Mouse (Mus musculus) hindbrain, postnatal 0 days (tissue): ENCODE data around the gene Sap30bp. TPM values are rescaled to one million over a fixed set of nuclear protein-coding genes. Genes with fewer than 3 reads are reported as not detected.
A peak's percentile ranks its signal among the peaks of the same experiment; 100 is the strongest.

Source experiments
- ATAC-seq: fragments of 200-750 bp; cut with Nextera tagmentation; 2 replicates; pipeline ENCODE4 v1.8.0; 2017; ENCODE audit warnings: mild to moderate bottlenecking, moderate TSS enrichment, moderate library complexity
- DNase-seq: peaks from one replicate; pipeline ENCODE4 v3.0.0-alpha.2; 2015; ENCODE audit warnings: low spot score
- H3K27ac ChIP-seq: fragments of 300-500 bp; sonication (generic); 2 replicates; pipeline ENCODE4 v1.5.1; 2014; ENCODE audit warnings: mild to moderate bottlenecking
- H3K27me3 ChIP-seq: fragments of 300-500 bp; sonication (generic); 2 replicates; pipeline ENCODE4 v1.6.1; 2014; ENCODE audit warnings: low read length, mixed read lengths; ENCODE audit not compliant: insufficient read depth
- H3K36me3 ChIP-seq: fragments of 300-500 bp; sonication (generic); 2 replicates; pipeline ENCODE4 v1.6.1; 2014; ENCODE audit warnings: low read length, mixed read lengths; ENCODE audit not compliant: insufficient read depth
- H3K4me1 ChIP-seq: fragments of 300-500 bp; sonication (generic); 2 replicates; pipeline ENCODE4 v1.6.1; 2014; ENCODE audit warnings: antibody characterized with exemption, low read length, mixed read lengths; ENCODE audit not compliant: insufficient read depth
- H3K4me2 ChIP-seq: fragments of 300-500 bp; sonication (generic); 2 replicates; pipeline ENCODE4 v1.6.1; 2014; ENCODE audit warnings: low read depth, mild to moderate bottlenecking, low read length, moderate library complexity, mixed read lengths
- H3K4me3 ChIP-seq: fragments of 300-500 bp; sonication (generic); 2 replicates; pipeline ENCODE4 v1.5.1; 2014; ENCODE audit warnings: low read length
- H3K9ac ChIP-seq: fragments of 300-500 bp; sonication (generic); replicated peaks from 2 replicates; pipeline ENCODE4 v1.6.1; 2014; ENCODE audit warnings: mild to moderate bottlenecking, low read length, moderate library complexity, mixed read lengths
- H3K9me3 ChIP-seq: fragments of 300-500 bp; sonication (generic); 2 replicates; pipeline ENCODE4 v1.6.1; 2016; ENCODE audit warnings: low read length, mixed read lengths
- CTCF ChIP-seq: IDR thresholded peaks from 2 replicates; pipeline ENCODE4 v1.5.1; 2016; ENCODE audit warnings: antibody characterized with exemption, control low read depth, low read depth
- WGBS: fragments of 180-500 bp; shearing (Covaris S2); extraction: QIAGEN DNeasy Blood & Tissue Kit; methylation state at CpG from one replicate; pipeline ENCODE4 v1.1.7; 2014; 5-methylcytosine and 5-hydroxymethylcytosine counted together
- polyA plus RNA-seq: library from polyadenylated mRNA; unstranded; fragments of >200 nt; fragmentation: Nextera tagmentation; extraction: Ambion mirVana; gene quantifications from 2 replicates; pipeline ENCODE4 v1.2.1, GENCODE M21; 2015
- total RNA-seq: library from RNA; depleted of rRNA; stranded (reverse); fragments of >200 nt; gene quantifications from 2 replicates; pipeline ENCODE4 v1.2.3, GENCODE M21; 2014

Sap30bp gene
- total and polyA plus RNA-seq, 2 experiments from 2014 or later = 42.8 to 52.8 TPM

DNA sequence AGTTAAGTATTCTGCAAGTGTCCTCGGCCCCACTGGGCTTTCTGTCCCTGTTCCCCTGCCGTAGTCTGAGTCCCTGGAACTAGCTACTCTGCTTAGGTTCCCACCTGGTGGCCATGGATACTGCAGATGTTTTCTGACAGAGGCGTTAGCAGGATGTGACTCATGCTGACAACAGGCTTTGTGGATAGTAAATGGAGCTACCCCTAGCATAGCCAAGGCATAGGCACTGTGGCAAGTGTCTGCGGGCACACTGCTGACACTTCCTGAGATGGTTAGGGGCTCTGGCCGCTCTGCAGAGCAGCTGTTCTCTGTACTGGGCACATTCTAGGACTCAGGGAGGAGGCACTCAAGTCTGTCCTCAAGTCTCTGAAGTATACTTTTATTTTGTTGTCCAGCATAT lies 21.6 kb downstream of the Sap30bp start:
- no peaks in the 10 kb centered on the region for H3K27me3 ChIP-seq
- H3K9me3 ChIP-seq = no peaks in the 10 kb centered on the region
- peaks cover 17% of the 10 kb centered on the region; the same call in 1 of the 2 replicates for H3K36me3 ChIP-seq
- no peak for TF ChIP-seq CTCF
- ATAC-seq = no peak
- H3K27ac ChIP-seq = peak overlapping the region; percentile 59; the same call in 1 of the 2 replicates
- no peak overlapping the region for H3K4me2 ChIP-seq
- no peak for DNase-seq
- no peak overlapping the region for H3K4me3 ChIP-seq
- no peak overlapping the region for H3K9ac ChIP-seq
- 66% methylated on average over 5 of the region's 5 CpGs for WGBS
- H3K4me1 ChIP-seq = peaks cover 14% of the 10 kb centered on the region; the same call in 1 of the 2 replicates

GRCm38 (mm10) chr11:115955195-115955858 lies 22.2 kb downstream of the Sap30bp start:
- Histone ChIP-seq H3K4me3 (no peak overlapping the region), H3K36me3 (peaks cover 17% of the 10 kb centered on the region; the same call in 1 of the 2 replicates), H3K27me3 (no peaks in the 10 kb centered on the region), H3K27ac (peak overlapping the region; percentile 59), H3K9ac (no peak overlapping the region), H3K4me2 (no peak overlapping the region), H3K9me3 (no peaks in the 10 kb centered on the region), H3K4me1 (peaks cover 14% of the 10 kb centered on the region; the same call in 1 of the 2 replicates)
- WGBS = 38% methylated on average over 10 of the region's 10 CpGs
- peak; percentile 67 for DNase-seq
- ATAC-seq = peak; percentile 57
- TF ChIP-seq CTCF = peak; percentile 14; the same call in 1 of the 2 replicates

GRCm38 (mm10) chr11:115956453-115956852 lies 23.4 kb downstream of the Sap30bp start:
- H3K36me3 ChIP-seq = peaks cover 28% of the 10 kb centered on the region; the same call in 1 of the 2 replicates
- peak; percentile 81 for ATAC-seq

DNA sequence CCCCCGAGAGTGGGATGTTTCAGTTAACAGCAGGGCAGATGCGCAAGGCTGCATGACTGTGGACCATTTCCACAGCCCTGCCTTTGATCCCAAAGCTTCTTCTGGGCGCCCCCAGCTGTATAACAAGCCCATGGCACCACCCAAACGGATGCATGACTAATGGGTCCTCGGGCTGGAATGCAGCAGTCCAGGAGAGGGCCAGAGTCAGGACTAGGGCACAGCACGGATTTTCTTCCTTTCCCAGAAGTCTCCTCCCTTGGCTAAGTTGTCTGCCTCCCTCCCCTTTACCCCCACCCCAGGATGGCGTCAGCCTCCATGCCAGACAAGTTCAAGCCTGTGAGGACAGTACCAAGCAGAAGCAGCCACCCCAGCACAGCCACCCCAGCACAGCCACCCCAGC lies 24.9 kb downstream of the Sap30bp start:
- Histone ChIP-seq H3K9ac (no peak overlapping the region), H3K4me3 (no peak overlapping the region), H3K9me3 (no peaks in the 10 kb centered on the region), H3K27ac (peak overlapping the region; percentile 65; the same call in 1 of the 2 replicates), H3K27me3 (no peaks in the 10 kb centered on the region), H3K4me2 (no peak overlapping the region), H3K4me1 (peaks cover 10% of the 10 kb centered on the region; the same call in 1 of the 2 replicates), H3K36me3 (peaks cover 31% of the 10 kb centered on the region; the same call in 1 of the 2 replicates)
- ATAC-seq (no peak), DNase-seq (no peak)
- TF ChIP-seq CTCF = no peak
- WGBS = 40% methylated on average over 7 of the region's 7 CpGs

More at GRCm38 (mm10) chr11:115956453-115956852, 23.4 kb downstream of the Sap30bp start:
- peak; percentile 54 for DNase-seq
- peak overlapping the region; percentile 65 for H3K27ac ChIP-seq
- no peaks in the 10 kb centered on the region for H3K27me3 ChIP-seq
- 26% methylated on average over 4 of the region's 4 CpGs for WGBS
- H3K4me3 ChIP-seq = no peak overlapping the region
- peak; percentile 12 for TF ChIP-seq CTCF
- no peak overlapping the region for H3K9ac ChIP-seq
- peaks cover 13% of the 10 kb centered on the region; the same call in 1 of the 2 replicates for H3K4me1 ChIP-seq
- no peak overlapping the region for H3K4me2 ChIP-seq
- H3K9me3 ChIP-seq = no peaks in the 10 kb centered on the region

DNA sequence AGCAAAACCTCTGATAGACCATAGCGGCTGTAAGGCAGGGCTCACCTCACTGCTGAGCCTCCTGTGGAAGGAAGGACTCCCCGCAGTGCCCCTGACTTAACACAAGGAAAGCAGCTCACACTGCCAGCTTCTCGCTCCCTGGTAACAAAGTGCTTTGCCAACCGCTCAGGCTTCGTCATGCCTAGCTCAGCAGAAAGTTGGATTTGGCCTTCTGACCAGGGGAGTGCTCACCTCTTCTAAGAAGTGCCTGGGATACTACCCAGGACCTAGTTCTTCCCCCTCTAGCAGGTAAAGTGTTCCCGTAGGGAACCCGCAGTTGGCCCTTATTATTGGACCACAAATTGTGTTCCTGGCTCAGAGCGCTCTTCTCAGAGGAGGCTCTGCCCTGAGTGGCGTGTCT lies 25.9 kb downstream of the Sap30bp start:
- DNase-seq (peak; percentile 37), ATAC-seq (no peak)
- Histone ChIP-seq H3K9ac (no peak overlapping the region), H3K4me3 (no peak overlapping the region), H3K36me3 (peaks cover 37% of the 10 kb centered on the region; the same call in 1 of the 2 replicates), H3K9me3 (no peaks in the 10 kb centered on the region), H3K27me3 (no peaks in the 10 kb centered on the region), H3K4me1 (peaks cover 10% of the 10 kb centered on the region; the same call in 1 of the 2 replicates), H3K27ac (0 out of 2 replicates have a peak overlapping the region, but pooled peaks have one; percentile 8), H3K4me2 (no peak overlapping the region)
- 80% methylated on average over 9 of the region's 9 CpGs for WGBS
- TF ChIP-seq CTCF = no peak

- no peak for DNase-seq
- H3K9ac ChIP-seq = no peak overlapping the region
- no peak overlapping the region for H3K4me2 ChIP-seq
- WGBS = 87% methylated on average over 9 of the region's 9 CpGs
- TF ChIP-seq CTCF = no peak
- ATAC-seq = no peak
- H3K27me3 ChIP-seq = no peaks in the 10 kb centered on the region
- no peak overlapping the region for H3K27ac ChIP-seq
- no peaks in the 10 kb centered on the region for H3K4me1 ChIP-seq
- H3K36me3 ChIP-seq = peaks cover 52% of the 10 kb centered on the region; the same call in 1 of the 2 replicates
- H3K4me3 ChIP-seq = no peak overlapping the region
- H3K9me3 ChIP-seq = no peaks in the 10 kb centered on the region
Measured at GRCm38 (mm10) chr11:115962651-115963412, 29.8 kb downstream of the Sap30bp start.
